Mouse (Mus musculus) embryonic fibroblast, embryonic 13.5 days (primary cell): ENCODE results near the gene Hk2.

Experiments used
- CTCF ChIP-seq: IDR thresholded peaks from 2 replicates; pipeline ENCODE4 v1.5.1; 2011; ENCODE audit warnings: mild to moderate bottlenecking, control low read depth, low read length, moderate library complexity, borderline replicate concordance; ENCODE audit not compliant: insufficient read depth
- POLR2A ChIP-seq: IDR thresholded peaks from 2 replicates; pipeline ENCODE4 v1.6.1; 2011; ENCODE audit warnings: low read depth, mild to moderate bottlenecking, control low read depth, low read length, moderate library complexity

DNA sequence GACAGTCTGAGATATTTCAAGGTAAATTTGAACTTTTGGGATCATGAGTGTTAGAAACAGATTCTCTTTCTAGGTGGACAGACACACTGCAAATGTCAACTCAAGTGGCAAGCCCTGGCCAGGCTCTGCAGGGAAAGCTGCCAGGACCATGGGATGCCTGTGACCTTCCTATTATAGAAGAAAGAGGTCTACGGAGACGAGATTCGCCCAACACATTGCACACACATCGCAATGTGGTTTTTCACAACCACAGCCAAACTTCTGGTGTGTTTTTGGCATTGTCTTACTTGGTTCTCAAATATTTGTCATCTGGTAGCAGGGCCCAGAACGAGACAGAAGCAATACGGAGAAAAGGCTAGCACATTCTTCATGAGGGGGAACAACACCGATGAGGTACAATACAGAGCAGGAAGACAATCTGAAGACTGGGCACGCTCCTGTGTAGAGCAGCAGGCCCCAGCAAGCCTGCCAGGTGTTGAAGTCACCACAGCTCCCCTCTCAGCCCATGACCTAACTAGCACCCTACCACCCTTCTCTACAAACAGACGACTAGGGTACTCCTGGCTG is 26.1 kb downstream of the Hk2 start:
- TF ChIP-seq CTCF: no peak
- no peak for TF ChIP-seq POLR2A
